ENCODE assay signal across 15 mouse cellular contexts in the genomic region with DNA sequence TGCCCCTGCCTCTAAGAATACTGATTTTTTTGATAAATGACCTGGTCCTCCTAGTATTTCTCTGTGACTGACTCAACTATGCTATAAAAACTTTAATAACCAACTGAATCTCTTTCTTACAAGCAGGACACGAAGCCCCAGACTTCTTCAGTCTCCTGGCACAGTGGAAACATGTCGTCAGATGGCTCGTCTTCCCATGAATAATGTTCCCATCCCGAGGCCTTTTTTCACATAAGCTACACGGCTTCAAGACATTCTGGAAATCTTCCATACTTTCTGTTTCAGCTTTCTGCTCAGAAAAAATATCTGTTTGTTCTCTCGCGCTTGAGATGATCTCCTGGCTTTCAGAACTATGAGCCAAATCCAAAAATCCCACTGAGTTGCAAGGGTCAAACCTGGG.
"Had no signal": no experiment of that assay in that cellular context is flagged by ENCODE, and none has a peak within 500 bp of the region (broad histone marks: within the 10 kb centered on the region; RNA-seq: fewer than 3 reads in every experiment).

No protein-coding gene starts in this region.

- DNase-seq: gastrocnemius, postnatal 14 days; gastrocnemius, postnatal 36 days; heart, adult 18-20 months; heart, postnatal 14 days; heart, postnatal 36 days; kidney, adult 11 months; kidney, adult 2 months; kidney, adult 9 months; kidney, postnatal 14 days; kidney, postnatal 36 days; left cerebral cortex, postnatal 4 days; lung, adult 18-20 months had no signal

- ATAC-seq: hindbrain, postnatal 0 days; intestine, embryonic 16.5 days; liver, embryonic 12.5 days had no signal
